Mouse (Mus musculus): ENCODE results near the gene Ckap4. TPM values are rescaled to one million over a fixed set of nuclear protein-coding genes. Genes with fewer than 3 reads are reported as not detected.
A peak's percentile ranks its signal among the peaks of the same experiment; 100 is the strongest.

The Ckap4 gene
- polyA plus RNA-seq, 1 experiment from 2014 or later = 49.2 TPM

GRCm38 (mm10) chr10:84480667-84481326 lies 53.1 kb downstream of the Ckap4 start:
- Histone ChIP-seq H3K27ac (ENCODE audit: low read length) (peak overlapping the region; percentile 48; the same call in 1 of the 2 replicates), H3K36me3 (ENCODE audit: insufficient read depth, low read length) (no peaks in the 10 kb centered on the region), H3K4me3 (ENCODE audit: low read depth, low read length) (no peak overlapping the region), H3K4me2 (replicated peaks; ENCODE audit: low read depth, low read length) (no peak overlapping the region), H3K27me3 (replicated peaks; ENCODE audit: insufficient read depth, low read length) (no peaks in the 10 kb centered on the region), H3K9me3 (ENCODE audit: low read length) (no peaks in the 10 kb centered on the region), H3K4me1 (ENCODE audit: insufficient read depth, low read depth, low read length) (no peaks in the 10 kb centered on the region), H3K9ac (replicated peaks; ENCODE audit: low read depth) (no peak overlapping the region)
- TF ChIP-seq CTCF (IDR thresholded peaks at IDR 0.05) (no peak), EP300 (IDR thresholded peaks at IDR 0.05) (no peak)
- ATAC-seq = peak; percentile 74
- WGBS = 39% methylated on average over 8 of the region's 8 CpGs
- DNase-seq (ENCODE audit: low spot score) = peak; percentile 67

- Histone ChIP-seq H3K4me2 (replicated peaks; ENCODE audit: low read depth, low read length) (no peak overlapping the region), H3K27ac (ENCODE audit: low read length) (no peak overlapping the region)
Measured at GRCm38 (mm10) chr10:84480146-84480545, 53.7 kb downstream of the Ckap4 start.

GRCm38 (mm10) chr10:84477613-84478076 lies 56.2 kb downstream of the Ckap4 start:
- 33% methylated on average over 3 of the region's 3 CpGs for WGBS
- 0 out of 2 replicates have a peak, but pooled peaks have one; percentile 20 for ATAC-seq

More at GRCm38 (mm10) chr10:84480146-84480545, 53.7 kb downstream of the Ckap4 start:
- Histone ChIP-seq H3K36me3 (ENCODE audit: insufficient read depth, low read length) (no peaks in the 10 kb centered on the region), H3K4me3 (ENCODE audit: low read depth, low read length) (no peak overlapping the region), H3K27me3 (replicated peaks; ENCODE audit: insufficient read depth, low read length) (no peaks in the 10 kb centered on the region), H3K4me1 (ENCODE audit: insufficient read depth, low read depth, low read length) (no peaks in the 10 kb centered on the region), H3K9me3 (ENCODE audit: low read length) (no peaks in the 10 kb centered on the region), H3K9ac (replicated peaks; ENCODE audit: low read depth) (no peak overlapping the region)
- 85% methylated on average over 4 of the region's 4 CpGs for WGBS
- no peak for ATAC-seq
- TF ChIP-seq EP300 (IDR thresholded peaks at IDR 0.05) (no peak), CTCF (IDR thresholded peaks at IDR 0.05) (no peak)
- DNase-seq (ENCODE audit: low spot score) = no peak

GRCm38 (mm10) chr10:84477045-84477612 lies 56.7 kb downstream of the Ckap4 start:
- WGBS = 63% methylated on average over 4 of the region's 4 CpGs
- no peaks in the 10 kb centered on the region for H3K36me3 ChIP-seq (ENCODE audit: insufficient read depth, low read length)

More at GRCm38 (mm10) chr10:84477613-84478076, 56.2 kb downstream of the Ckap4 start:
- H3K9ac ChIP-seq (replicated peaks; ENCODE audit: low read depth) = no peak overlapping the region
- no peaks in the 10 kb centered on the region for H3K9me3 ChIP-seq (ENCODE audit: low read length)
- no peaks in the 10 kb centered on the region for H3K4me1 ChIP-seq (ENCODE audit: insufficient read depth, low read depth, low read length)
- no peak for DNase-seq (ENCODE audit: low spot score)
- no peak overlapping the region for H3K4me3 ChIP-seq (ENCODE audit: low read depth, low read length)
- no peaks in the 10 kb centered on the region for H3K27me3 ChIP-seq (replicated peaks; ENCODE audit: insufficient read depth, low read length)
- H3K4me2 ChIP-seq (replicated peaks; ENCODE audit: low read depth, low read length) = no peak overlapping the region
- H3K36me3 ChIP-seq (ENCODE audit: insufficient read depth, low read length) = no peaks in the 10 kb centered on the region
- no peak for TF ChIP-seq CTCF (IDR thresholded peaks at IDR 0.05)
- no peak for TF ChIP-seq EP300 (IDR thresholded peaks at IDR 0.05)
- no peak overlapping the region for H3K27ac ChIP-seq (ENCODE audit: low read length)

More at GRCm38 (mm10) chr10:84477045-84477612, 56.7 kb downstream of the Ckap4 start:
- Histone ChIP-seq H3K27me3 (replicated peaks; ENCODE audit: insufficient read depth, low read length) (no peaks in the 10 kb centered on the region), H3K9me3 (ENCODE audit: low read length) (no peaks in the 10 kb centered on the region), H3K4me3 (ENCODE audit: low read depth, low read length) (no peak overlapping the region), H3K27ac (ENCODE audit: low read length) (no peak overlapping the region), H3K9ac (replicated peaks; ENCODE audit: low read depth) (no peak overlapping the region), H3K4me1 (ENCODE audit: insufficient read depth, low read depth, low read length) (no peaks in the 10 kb centered on the region), H3K4me2 (replicated peaks; ENCODE audit: low read depth, low read length) (no peak overlapping the region)
- ATAC-seq (no peak), DNase-seq (ENCODE audit: low spot score) (no peak)
- TF ChIP-seq CTCF (IDR thresholded peaks at IDR 0.05) (no peak), EP300 (IDR thresholded peaks at IDR 0.05) (no peak)

Other genes with a start within 250 kb of the Ckap4 start
- gene Nuak1, start 93.5 kb downstream of the Ckap4 start, polyA plus RNA-seq (2015; fragmentation: Nextera tagmentation; extraction: Ambion mirVana) = 2.2 and 2.3 TPM in 2 replicates
- gene Tcp11l2, start 42.6 kb upstream of the Ckap4 start, polyA plus RNA-seq (2015; fragmentation: Nextera tagmentation; extraction: Ambion mirVana) = 73.8 and 73.9 TPM in 2 replicates
- gene Polr3b, start 88.2 kb upstream of the Ckap4 start, polyA plus RNA-seq (2015; fragmentation: Nextera tagmentation; extraction: Ambion mirVana) = 6.2 and 7.8 TPM in 2 replicates
- gene Rfx4, start 222.0 kb upstream of the Ckap4 start, polyA plus RNA-seq (2015; fragmentation: Nextera tagmentation; extraction: Ambion mirVana) = 0.08 TPM in 1 of 2 replicates, not detected in the other